Mouse (Mus musculus) spleen, adult 2 months (tissue): ENCODE measurements at regions not wholly inside any gene's neighbourhood (a gene's known extent, or its start where the extent isn't known, plus 50 kb on each side); places are given as distances from the start of the nearest gene placed in this dataset.

Source experiments
- CTCF ChIP-seq: fragments of 200-500 bp; IDR thresholded peaks from 2 replicates; pipeline ENCODE4 v1.5.1; 2011; ENCODE audit warnings: mild to moderate bottlenecking, inconsistent platforms; ENCODE audit not compliant: insufficient read depth, insufficient read length, insufficient replicate concordance; ENCODE audit errors: extremely low read depth
- POLR2A ChIP-seq: fragments of 200-500 bp; IDR thresholded peaks from 2 replicates; pipeline ENCODE4 v1.6.1; 2011; ENCODE audit warnings: low read depth, low read length, inconsistent platforms

GRCm38 (mm10) chr19:21077771-21078548 lies 124.0 kb upstream of the Tmc1 start:
- TF ChIP-seq POLR2A: no peak
- no peak for TF ChIP-seq CTCF
